Mouse (Mus musculus): ENCODE results near the gene Ceacam15.
A peak's percentile ranks its signal among the peaks of the same experiment; 100 is the strongest.
"Not testable (repeated sequence)": the region's sequence is repeated elsewhere in the genome, so short reads cannot be mapped to it uniquely, and the experiment has no call there.

Ceacam15 gene

GRCm38 (mm10) chr7:16675605-16676004 lies at the start of gene Ceacam15:
Ceacam15 (minus strand) TSS chr7:16675705.
- no peak for DNase-seq (ENCODE audit: low read depth)

GRCm38 (mm10) chr7:16722490-16722889 lies 47.0 kb upstream of the Ceacam15 start:
- not testable (repeated sequence) for DNase-seq (ENCODE audit: low read depth)

- no peak for DNase-seq (ENCODE audit: low read depth)
These were observed 46.1 kb upstream of the Ceacam15 start, which contains the start of gene Ceacam9 for GRCm38 (mm10) chr7:16721629-16722028. Ceacam9 (plus strand) TSS chr7:16721929.

GRCm38 (mm10) chr7:16716456-16717152 lies 41.1 kb upstream of the Ceacam15 start:
- DNase-seq (ENCODE audit: low read depth) = not testable (repeated sequence)

- DNase-seq (ENCODE audit: low read depth) = no peak
These were observed 37.3 kb upstream of the Ceacam15 start for GRCm38 (mm10) chr7:16712633-16713415.

- no peak for DNase-seq (ENCODE audit: low read depth)
These were observed 35.1 kb upstream of the Ceacam15 start for GRCm38 (mm10) chr7:16710604-16711003.

- no peak for DNase-seq (ENCODE audit: low read depth)
These were observed 32.7 kb upstream of the Ceacam15 start for GRCm38 (mm10) chr7:16708244-16708643.

DNA sequence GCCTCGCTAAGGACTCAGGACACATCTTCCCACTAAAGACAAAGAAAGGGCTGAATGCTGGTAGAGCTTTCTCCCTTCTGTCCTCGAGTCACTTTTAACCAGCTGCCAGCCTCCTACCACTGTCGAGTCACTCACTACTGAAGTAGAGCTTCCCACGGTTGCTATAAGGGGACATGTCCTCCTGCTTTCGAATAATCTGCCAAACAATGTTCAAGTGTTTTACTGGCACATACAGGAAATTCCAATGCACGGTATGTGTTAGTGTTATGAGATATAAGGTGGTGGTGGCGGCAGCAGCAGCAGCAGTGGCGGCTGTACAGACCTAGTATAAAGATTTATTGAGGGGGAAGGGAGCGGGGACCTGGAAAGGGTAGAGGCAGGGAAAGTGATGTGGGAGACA lies 30.9 kb upstream of the Ceacam15 start:
- DNase-seq (ENCODE audit: low read depth) = no peak

- no peak for DNase-seq (ENCODE audit: low read depth)
These were observed 25.1 kb upstream of the Ceacam15 start for GRCm38 (mm10) chr7:16700583-16700982.

DNA sequence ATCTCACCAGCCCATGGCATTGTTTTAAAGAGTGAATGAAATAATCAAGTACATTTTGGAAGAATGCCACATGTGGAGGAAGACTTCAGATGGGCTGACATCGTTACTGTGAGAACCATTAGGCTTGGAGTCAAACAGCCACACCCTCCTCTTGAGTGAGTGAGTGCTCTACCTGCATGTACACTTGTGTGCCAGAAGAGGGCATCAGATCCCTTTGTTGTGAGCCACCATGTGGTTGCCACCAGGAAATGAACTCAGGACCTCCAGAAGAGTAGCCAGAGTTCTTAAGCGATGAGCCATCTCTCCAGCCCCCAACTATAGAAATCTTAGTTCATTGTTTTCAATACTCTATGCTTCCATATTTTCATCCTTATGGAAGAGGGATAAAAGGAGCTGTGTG lies 23.5 kb upstream of the Ceacam15 start:
- DNase-seq (ENCODE audit: low read depth) = peak; percentile 32

DNA sequence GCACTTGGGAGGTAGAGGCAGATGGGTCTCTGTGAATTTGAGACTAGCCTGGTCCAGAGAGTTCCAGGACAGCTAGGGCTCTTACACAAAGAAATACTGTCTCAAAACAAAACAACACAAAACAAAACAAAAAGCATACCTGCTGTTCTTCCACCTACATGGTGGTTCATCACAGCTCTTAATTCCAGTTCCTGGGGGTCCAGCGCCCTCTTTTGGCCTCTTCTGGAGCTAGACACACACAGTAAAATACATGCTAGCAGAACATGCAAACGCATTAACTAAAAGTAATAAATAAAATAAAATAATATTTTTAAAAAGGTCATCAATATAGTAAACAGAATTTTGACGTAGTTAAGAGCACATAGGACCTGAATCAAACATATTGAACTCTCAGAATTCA lies 19.5 kb upstream of the Ceacam15 start:
- DNase-seq (ENCODE audit: low read depth) = peak; percentile 23

- DNase-seq (ENCODE audit: low read depth) = no peak
These were observed 13.7 kb upstream of the Ceacam15 start for GRCm38 (mm10) chr7:16689196-16689595.

DNA sequence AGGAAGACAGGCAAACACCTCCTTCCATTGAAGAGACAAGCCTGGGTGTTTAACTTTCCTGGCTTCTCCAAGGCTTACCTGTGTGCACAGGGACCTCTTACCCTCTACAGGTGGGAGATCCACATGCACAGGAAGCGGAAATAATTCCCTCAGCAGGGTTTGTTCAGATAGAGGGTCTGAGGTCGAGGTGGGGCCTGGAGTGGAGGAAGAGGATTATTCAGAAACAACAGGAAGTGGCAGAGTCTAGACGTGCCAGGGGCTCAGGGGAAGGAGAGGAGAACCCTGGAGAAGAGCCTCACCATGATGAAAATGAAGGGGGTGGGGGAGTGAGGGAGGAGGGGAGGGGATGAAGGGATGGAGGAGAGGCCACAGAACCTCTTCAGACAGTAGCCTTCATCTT lies 4.7 kb upstream of the Ceacam15 start:
- DNase-seq (ENCODE audit: low read depth) = not testable (repeated sequence)

GRCm38 (mm10) chr7:16674699-16675098 lies 806 bp downstream of the Ceacam15 start:
- not testable (repeated sequence) for DNase-seq (ENCODE audit: low read depth)

DNA sequence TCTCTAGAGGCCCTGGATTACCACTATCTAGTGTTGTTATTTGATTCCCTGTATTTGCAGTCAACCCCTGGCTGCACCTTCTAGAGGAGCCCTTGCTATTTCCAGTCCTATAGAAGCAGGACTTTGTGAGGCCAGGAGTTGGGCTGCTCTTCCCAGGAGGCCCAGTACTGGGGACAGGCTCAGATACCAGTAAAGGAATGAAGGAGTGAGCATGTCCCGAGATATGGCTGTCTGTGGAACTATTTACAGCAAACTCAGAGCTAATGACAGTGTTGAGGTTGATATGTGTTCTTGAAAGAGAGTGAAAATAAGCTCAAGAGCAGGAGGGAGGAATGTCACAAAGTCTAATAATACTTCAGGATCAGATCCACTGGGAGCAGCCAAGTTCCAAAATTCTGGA lies 1.7 kb downstream of the Ceacam15 start:
- no peak for DNase-seq (ENCODE audit: low read depth)

DNA sequence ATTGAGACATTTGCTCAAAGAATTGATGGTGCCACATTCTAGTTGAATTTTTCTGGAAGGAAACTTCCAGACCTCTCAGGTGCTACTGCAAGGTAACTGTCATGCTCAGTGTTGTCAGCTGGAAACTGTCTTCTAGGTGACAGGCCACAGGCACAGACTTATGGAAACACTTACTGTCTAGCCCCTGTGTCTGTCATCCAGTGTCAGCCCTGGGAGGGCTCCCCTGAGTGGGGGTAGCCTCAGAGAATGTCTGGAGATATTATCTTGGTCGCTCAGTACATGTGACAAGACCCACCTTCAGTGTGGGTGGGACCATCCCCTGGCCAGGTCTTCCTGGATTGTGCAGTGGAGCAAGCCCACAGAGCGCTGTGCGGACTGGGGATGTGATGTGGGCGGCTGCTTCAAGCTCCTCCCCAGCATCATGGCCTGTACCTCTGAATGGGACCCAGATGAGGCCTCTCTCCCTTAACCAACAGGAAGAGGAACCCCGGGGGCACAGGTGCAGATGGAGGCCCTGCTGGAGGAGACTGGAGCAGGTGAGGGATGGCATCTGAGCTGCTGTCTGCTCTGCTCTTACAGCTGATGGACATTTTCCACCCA lies 7.1 kb downstream of the Ceacam15 start:
- not testable (repeated sequence) for DNase-seq (ENCODE audit: low read depth)

- DNase-seq (ENCODE audit: low read depth) = no peak
These were observed 31.2 kb downstream of the Ceacam15 start for GRCm38 (mm10) chr7:16644260-16644659.

GRCm38 (mm10) chr7:16643106-16643505 lies 32.4 kb downstream of the Ceacam15 start:
- DNase-seq (ENCODE audit: low read depth) = not testable (repeated sequence)

DNA sequence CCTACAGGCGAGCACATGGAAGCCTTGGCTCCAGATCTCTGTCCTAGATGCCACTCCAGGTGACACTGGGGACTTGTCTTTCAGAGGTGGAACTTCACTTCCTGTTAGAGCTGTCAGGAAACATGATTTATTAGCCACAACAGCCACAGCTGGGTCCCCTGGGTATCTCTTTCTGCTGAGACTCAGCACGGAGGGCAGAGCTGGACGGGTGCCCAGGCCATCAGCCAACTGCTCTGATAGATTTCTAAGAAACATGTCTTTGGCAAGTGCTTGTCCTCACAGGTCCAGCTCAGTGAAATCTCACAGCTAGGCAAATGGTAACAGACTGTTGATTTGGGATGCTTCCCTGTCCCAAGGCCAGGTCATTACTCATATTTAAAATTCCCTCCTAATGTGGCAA lies 36.5 kb downstream of the Ceacam15 start:
- no peak for DNase-seq (ENCODE audit: low read depth)

GRCm38 (mm10) chr7:16635116-16635515 lies 40.4 kb downstream of the Ceacam15 start:
- no peak for DNase-seq (ENCODE audit: low read depth)

GRCm38 (mm10) chr7:16633913-16634312 lies 41.6 kb downstream of the Ceacam15 start:
- DNase-seq (ENCODE audit: low read depth) = not testable (repeated sequence)

GRCm38 (mm10) chr7:16631932-16632331 lies 43.6 kb downstream of the Ceacam15 start:
- no peak for DNase-seq (ENCODE audit: low read depth)

DNA sequence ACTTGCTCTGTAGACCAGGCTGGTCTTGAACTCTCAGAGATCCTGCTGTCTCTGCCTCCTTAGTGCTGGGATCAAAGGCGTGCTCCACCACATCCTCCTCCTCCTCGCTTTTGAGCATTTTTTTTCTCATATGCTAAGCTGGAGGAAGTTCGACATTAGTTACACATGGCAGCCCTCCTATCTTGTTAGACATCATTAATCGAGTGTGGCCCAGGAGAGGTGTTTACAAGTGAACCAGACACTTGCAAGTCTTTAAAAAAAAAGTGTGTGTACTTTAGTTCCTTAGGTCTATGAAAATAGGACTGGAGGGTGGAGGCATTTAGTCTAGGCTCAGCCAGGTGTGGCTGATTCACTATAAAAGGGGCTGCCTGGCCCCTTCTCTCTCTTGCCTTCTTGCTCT lies 44.5 kb downstream of the Ceacam15 start:
- DNase-seq (ENCODE audit: low read depth) = no peak
